Mouse (Mus musculus): Measurements from ENCODE around the gene Wwox.
A peak's percentile ranks its signal among the peaks of the same experiment; 100 is the strongest.
"Not testable (repeated sequence)": the region's sequence is repeated elsewhere in the genome, so short reads cannot be mapped to it uniquely, and the experiment has no call there.

The Wwox gene

GRCm38 (mm10) chr8:114806826-114807420, 367.5 kb downstream of the Wwox start:
- no peak for DNase-seq (ENCODE audit: low spot score)

GRCm38 (mm10) chr8:114807676-114808426, 368.4 kb downstream of the Wwox start:
- no peak for DNase-seq (ENCODE audit: low spot score)

GRCm38 (mm10) chr8:114810470-114810869, 371.0 kb downstream of the Wwox start:
- no peak for DNase-seq (ENCODE audit: low spot score)

- DNase-seq (ENCODE audit: low spot score): no peak
Observed at GRCm38 (mm10) chr8:114813830-114814229, 374.4 kb downstream of the Wwox start.

GRCm38 (mm10) chr8:114814769-114815736, 375.6 kb downstream of the Wwox start:
- DNase-seq (ENCODE audit: low spot score): peak; percentile 68

DNA sequence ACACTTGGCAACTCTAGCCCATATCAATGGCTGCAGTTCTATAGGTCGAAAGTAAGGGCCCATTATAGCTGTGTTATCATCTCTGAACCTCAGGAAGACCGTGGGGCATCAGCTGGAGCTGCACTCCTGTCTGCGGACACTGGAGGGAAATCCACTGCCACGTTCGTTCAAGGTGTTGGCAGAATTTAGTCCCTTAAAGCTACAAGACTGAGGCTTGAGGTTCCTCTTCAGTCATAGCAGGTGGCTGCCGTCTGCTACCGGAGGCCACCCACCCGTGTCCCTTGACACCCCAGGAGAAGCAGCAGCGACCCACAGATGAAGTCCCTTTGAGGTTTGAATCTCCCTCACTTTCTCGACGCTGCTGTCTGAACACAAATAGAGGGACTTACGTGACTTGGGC, 376.9 kb downstream of the Wwox start:
- DNase-seq (ENCODE audit: low spot score): no peak

GRCm38 (mm10) chr8:114816949-114817348, 377.5 kb downstream of the Wwox start:
- DNase-seq (ENCODE audit: low spot score): no peak

GRCm38 (mm10) chr8:114821543-114821942, 382.1 kb downstream of the Wwox start:
- peak; percentile 65 for DNase-seq (ENCODE audit: low spot score)

- DNase-seq (ENCODE audit: low spot score): no peak
Observed at GRCm38 (mm10) chr8:114825460-114825859, 386.0 kb downstream of the Wwox start.

- DNase-seq (ENCODE audit: low spot score): no peak
Observed at GRCm38 (mm10) chr8:114826991-114827390, 387.5 kb downstream of the Wwox start.

DNA sequence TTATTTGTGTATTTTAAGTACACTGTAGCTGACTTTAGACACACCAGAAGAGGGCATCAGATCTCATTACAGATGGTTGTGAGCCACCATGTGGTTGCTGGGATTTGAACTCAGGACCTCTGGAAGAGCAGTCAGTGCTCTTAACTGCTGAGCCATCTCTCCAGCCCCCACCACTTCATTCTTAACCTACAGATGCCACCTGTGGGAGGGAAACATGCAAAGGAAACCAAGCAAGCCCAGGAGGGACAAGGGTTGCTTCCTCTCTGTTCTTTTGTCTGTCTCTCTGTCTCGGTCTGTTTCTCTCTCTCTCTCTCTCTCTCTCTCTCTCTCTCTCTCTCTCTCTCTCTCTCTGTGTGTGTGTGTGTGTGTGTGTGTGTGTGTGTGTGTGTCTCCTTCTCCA, 388.4 kb downstream of the Wwox start:
- DNase-seq (ENCODE audit: low spot score): not testable (repeated sequence)

DNA sequence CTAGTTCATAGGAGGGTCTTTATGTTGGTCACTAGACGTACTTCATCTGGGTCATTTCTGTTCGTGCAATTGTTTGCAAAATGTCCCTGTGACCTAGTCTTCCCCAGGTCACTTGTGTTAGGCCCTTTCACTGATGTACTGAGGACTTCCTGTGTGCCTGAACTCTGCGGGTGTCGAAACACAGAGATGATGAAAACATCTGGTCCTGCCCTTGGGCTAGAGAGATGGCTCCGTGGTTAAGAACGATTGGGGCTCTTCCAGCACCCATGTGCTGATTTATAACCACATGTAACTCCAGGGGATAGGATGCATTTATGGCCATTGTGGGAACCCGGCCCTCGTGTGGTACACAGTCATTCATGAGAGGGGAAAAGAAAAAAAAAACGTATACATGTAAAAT, 392.1 kb downstream of the Wwox start:
- DNase-seq (ENCODE audit: low spot score): no peak

DNA sequence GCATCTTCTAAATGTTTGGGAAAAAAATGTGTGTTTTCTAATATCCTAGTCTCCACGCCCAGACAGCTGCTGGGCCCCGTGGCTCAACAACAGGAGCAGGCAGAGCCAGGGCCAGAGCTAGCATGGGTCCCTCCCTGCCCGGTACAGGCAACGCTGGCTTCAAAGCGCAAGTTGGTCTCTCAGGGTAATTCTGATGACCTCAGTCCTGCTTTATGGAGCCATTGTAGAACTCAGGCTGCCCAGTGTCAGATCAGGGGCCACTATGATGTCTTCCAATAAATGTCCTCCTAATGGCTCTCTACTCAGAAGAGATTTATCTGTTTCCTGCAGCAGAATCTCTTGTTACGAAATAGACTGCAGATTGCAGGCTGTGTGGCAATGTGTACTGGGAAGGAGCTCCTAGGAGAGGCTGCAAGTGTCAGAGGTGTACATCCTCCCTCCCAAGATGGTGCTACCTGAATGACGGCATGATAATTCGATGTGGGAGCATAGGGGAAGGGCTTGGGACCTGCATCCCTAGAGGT, 392.9 kb downstream of the Wwox start:
- DNase-seq (ENCODE audit: low spot score): no peak

- no peak for DNase-seq (ENCODE audit: low spot score)
Observed at GRCm38 (mm10) chr8:114834730-114835129, 395.3 kb downstream of the Wwox start.

DNA sequence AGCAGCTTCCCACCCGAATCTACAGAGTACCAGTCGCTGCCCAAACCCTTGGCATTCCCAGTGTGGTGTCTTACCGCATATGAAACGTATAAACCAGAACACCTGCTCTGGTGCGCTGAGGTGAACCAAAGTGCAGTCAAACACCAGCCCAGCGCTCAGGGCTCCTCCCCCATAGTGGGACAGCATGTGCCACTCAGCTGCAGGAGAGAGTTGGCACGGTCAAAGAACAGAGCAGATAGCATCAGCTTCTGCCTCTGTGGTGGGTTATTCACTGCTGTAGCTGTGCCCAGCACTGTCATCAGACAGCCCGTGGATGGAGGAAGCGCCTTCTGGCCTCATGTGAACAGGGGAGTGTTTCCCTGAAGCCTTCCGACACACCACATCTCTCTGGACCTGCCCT, 400.5 kb downstream of the Wwox start:
- no peak for DNase-seq (ENCODE audit: low spot score)

DNA sequence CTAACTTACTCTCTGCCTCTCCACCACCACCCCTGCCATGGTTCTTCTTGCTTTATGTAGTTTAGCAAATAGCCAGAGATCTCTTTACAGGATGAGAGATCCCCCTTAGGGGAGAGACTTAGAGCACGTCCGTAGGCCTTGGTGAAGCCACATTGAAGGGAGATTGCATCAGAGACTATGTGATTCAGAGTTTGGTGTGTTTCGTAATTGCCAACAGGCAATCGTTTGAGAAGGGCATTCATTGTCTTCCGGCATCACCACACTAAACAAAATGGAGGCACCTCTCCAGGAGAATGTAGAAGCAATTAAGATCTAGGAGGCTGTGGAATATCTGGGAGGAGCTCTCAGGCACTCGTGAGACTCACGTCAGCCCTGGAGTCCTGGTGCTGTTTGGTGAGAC, 408.2 kb downstream of the Wwox start:
- DNase-seq (ENCODE audit: low spot score): no peak

DNA sequence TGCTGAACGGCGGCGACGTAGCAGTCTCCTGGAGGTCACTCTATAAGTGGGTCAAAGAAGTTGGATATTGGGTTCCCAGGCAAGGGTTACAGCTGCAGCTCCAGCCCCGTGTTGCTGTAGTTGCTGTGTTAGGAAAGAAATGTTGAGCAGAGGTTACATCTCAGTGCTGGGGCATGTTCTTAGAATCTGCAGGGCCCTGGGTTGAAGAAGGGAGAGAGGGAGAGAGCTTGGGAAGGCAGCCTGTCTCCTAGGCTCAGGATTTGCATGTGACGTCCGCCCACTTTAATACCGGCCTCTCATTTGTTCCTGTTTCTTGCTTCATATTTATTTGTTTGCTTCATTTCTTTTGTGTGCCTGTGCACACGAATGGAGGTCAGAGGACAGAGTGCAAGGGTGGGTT, 410.0 kb downstream of the Wwox start:
- DNase-seq (ENCODE audit: low spot score): no peak

DNA sequence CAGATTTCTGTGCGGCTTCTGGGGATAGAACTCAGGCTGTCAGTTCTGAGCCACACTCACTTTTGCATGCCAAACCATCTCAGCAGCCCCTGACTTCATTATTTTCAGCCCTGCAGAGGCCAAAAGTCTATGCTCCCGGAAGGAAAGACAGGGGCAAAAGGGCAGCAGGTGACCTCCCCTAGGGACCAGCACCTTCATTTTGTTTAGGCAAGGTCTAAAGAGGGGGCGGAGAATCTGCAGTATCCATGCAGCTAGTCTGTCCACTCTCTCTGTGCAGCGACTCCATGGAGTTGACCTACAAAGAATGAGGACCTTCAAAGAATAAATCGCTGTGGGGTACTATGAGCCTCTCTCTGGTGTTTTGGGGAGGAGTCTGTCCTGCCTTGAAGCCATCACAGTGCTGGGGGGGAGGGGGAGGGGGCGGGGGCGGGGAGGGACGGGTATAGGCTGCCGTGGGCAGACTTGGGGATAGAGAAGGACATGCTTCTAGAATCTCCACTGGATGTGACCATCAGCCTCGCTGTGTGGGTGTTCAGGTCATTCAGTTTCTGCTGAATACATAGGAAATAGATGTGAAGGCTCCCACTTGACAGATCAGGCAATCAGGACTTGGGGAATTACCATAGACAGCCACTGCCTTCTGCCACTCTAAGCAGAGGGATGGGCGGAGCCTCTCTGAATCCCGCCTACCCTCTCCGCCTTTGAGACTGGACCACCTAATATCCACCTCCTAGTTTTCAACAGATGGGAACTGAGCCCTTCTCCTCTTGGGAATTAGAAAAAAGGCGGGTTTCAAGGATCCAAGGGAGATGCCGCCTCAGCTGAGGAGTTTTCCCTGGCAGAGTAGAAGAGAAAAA, 410.8 kb downstream of the Wwox start:
- DNase-seq (ENCODE audit: low spot score): no peak

DNA sequence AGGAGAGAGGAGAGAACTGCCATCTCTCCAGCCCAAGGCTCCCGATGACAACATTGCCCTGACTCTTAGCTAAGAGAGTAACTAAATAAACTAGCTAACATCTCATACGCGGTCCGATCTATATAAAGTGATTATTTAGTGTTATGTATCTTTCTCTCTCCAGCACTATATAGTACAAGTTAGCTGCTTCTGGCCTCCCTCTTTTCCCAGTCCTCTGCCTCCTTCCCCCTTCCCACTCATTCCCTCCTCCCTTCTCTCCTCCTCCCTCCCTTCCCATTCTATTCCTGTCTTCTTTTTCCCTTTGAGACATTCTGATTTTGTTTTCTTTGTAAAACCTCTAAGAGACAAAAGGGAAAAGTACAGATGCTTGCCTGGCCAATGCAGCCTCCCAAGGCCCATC, 414.3 kb downstream of the Wwox start:
- DNase-seq (ENCODE audit: low spot score): no peak

- no peak for DNase-seq (ENCODE audit: low spot score)
Observed at GRCm38 (mm10) chr8:114855833-114856232, 416.4 kb downstream of the Wwox start.

DNA sequence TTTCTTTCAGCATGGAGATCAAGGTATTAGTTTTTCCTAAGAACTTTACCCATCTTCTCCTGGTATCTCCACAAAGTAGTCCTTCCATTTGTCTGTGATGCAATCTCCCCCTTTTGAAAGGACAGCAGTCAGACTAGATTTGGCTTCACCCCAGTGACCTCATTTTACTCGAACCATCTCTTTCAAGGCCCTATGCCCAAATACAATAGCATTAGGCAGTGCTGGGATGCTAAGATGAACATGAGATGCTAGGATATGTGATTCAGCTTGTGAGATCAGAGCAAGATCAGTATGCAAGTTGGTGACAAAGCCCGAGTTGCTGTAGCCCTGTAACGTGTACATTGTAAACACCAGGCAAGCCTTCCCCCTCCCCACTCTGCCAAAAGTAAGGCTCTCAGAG, 426.5 kb downstream of the Wwox start:
- no peak for DNase-seq (ENCODE audit: low spot score)

DNA sequence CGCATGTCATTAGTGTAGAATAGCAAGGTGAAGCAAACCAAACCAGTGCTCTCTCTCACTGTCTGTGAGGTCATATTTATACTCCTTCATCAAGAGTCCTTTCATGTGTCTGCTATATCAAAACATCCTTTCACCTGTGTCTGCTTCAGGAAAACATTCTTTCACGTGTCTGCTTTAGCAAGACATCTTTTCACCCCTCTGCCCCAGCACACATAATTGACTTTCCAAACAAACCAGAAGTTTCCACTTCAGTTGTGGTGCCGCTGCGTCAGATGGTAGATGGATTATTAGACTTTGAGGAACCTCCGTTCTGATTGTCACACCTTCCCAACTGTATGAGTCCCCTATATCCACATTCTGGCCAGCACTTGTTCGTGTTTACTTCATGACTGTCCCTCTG, 429.9 kb downstream of the Wwox start:
- no peak for DNase-seq (ENCODE audit: low spot score)

Measured in lung, postnatal 25 days (tissue).